Mouse (Mus musculus): ENCODE results near the gene Tusc2. TPM values are rescaled to one million over a fixed set of nuclear protein-coding genes. Genes with fewer than 3 reads are reported as not detected.
A peak's percentile ranks its signal among the peaks of the same experiment; 100 is the strongest.

Tusc2 gene
- polyA plus RNA-seq, 1 experiment: 97.6 TPM

- DNase-seq (ENCODE audit: low read depth): no peak
- TF ChIP-seq CTCF (IDR thresholded peaks at IDR 0.05; ENCODE audit: borderline replicate concordance, extremely low read depth, insufficient read depth, insufficient read length) (no peak), POLR2A (IDR thresholded peaks at IDR 0.05; ENCODE audit: borderline replicate concordance, extremely low read depth, insufficient read depth, insufficient read length, poor library complexity, severe bottlenecking) (no peak)
Observed at GRCm38 (mm10) chr9:107607653-107608245, 44.7 kb downstream of the Tusc2 start.

- TF ChIP-seq CTCF (IDR thresholded peaks at IDR 0.05; ENCODE audit: borderline replicate concordance, extremely low read depth, insufficient read depth, insufficient read length) (no peak), POLR2A (IDR thresholded peaks at IDR 0.05; ENCODE audit: borderline replicate concordance, extremely low read depth, insufficient read depth, insufficient read length, poor library complexity, severe bottlenecking) (no peak)
- DNase-seq (ENCODE audit: low read depth): peak; percentile 46
Observed at GRCm38 (mm10) chr9:107608741-107609432, 45.8 kb downstream of the Tusc2 start, which contains the start of gene Sema3b. TSS of gene Sema3b (minus strand) at chr9:107609229.

- DNase-seq (ENCODE audit: low read depth): no peak
- TF ChIP-seq CTCF (IDR thresholded peaks at IDR 0.05; ENCODE audit: borderline replicate concordance, extremely low read depth, insufficient read depth, insufficient read length) (no peak), POLR2A (IDR thresholded peaks at IDR 0.05; ENCODE audit: borderline replicate concordance, extremely low read depth, insufficient read depth, insufficient read length, poor library complexity, severe bottlenecking) (no peak)
Observed at GRCm38 (mm10) chr9:107609433-107609830, 46.4 kb downstream of the Tusc2 start.

- DNase-seq (ENCODE audit: low read depth): peak; percentile 40
- TF ChIP-seq POLR2A (IDR thresholded peaks at IDR 0.05; ENCODE audit: borderline replicate concordance, extremely low read depth, insufficient read depth, insufficient read length, poor library complexity, severe bottlenecking) (no peak), CTCF (IDR thresholded peaks at IDR 0.05; ENCODE audit: borderline replicate concordance, extremely low read depth, insufficient read depth, insufficient read length) (no peak)
Observed at GRCm38 (mm10) chr9:107611456-107612190, 48.6 kb downstream of the Tusc2 start.

- peak; percentile 99 for DNase-seq (ENCODE audit: low read depth)
- TF ChIP-seq CTCF (IDR thresholded peaks at IDR 0.05; ENCODE audit: borderline replicate concordance, extremely low read depth, insufficient read depth, insufficient read length): peak; percentile 97
- TF ChIP-seq POLR2A (IDR thresholded peaks at IDR 0.05; ENCODE audit: borderline replicate concordance, extremely low read depth, insufficient read depth, insufficient read length, poor library complexity, severe bottlenecking): peak; percentile 58; the same call in 1 of the 2 replicates
Observed at GRCm38 (mm10) chr9:107612191-107612944, 49.3 kb downstream of the Tusc2 start.

- TF ChIP-seq POLR2A (IDR thresholded peaks at IDR 0.05; ENCODE audit: borderline replicate concordance, extremely low read depth, insufficient read depth, insufficient read length, poor library complexity, severe bottlenecking) (no peak), CTCF (IDR thresholded peaks at IDR 0.05; ENCODE audit: borderline replicate concordance, extremely low read depth, insufficient read depth, insufficient read length) (peak; percentile 22; the same call in 1 of the 2 replicates)
- peak; percentile 73 for DNase-seq (ENCODE audit: low read depth)
Observed at GRCm38 (mm10) chr9:107612945-107613569, 50.0 kb downstream of the Tusc2 start.

- TF ChIP-seq CTCF (IDR thresholded peaks at IDR 0.05; ENCODE audit: borderline replicate concordance, extremely low read depth, insufficient read depth, insufficient read length): no peak
- TF ChIP-seq POLR2A (IDR thresholded peaks at IDR 0.05; ENCODE audit: borderline replicate concordance, extremely low read depth, insufficient read depth, insufficient read length, poor library complexity, severe bottlenecking): no peak
- no peak for DNase-seq (ENCODE audit: low read depth)
Observed at GRCm38 (mm10) chr9:107615035-107615434, 52.0 kb downstream of the Tusc2 start.

Other genes starting within 250 kb of the Tusc2 start
- 29.5 and 35.9 TPM in 2 replicates for gene Hemk1, start 224.9 kb upstream of the Tusc2 start, polyA plus RNA-seq (2012; rRNA removed)
- 6.2 and 8.6 TPM in 2 replicates for gene 6430571L13Rik, start 222.7 kb upstream of the Tusc2 start, polyA plus RNA-seq (2012; rRNA removed)
- gene Cacna2d2, start 163.6 kb upstream of the Tusc2 start, polyA plus RNA-seq (2012; rRNA removed): 105 and 143 TPM in 2 replicates
- 37.3 and 42.1 TPM in 2 replicates for gene Tmem115, start 29.3 kb upstream of the Tusc2 start, polyA plus RNA-seq (2012; rRNA removed)
- 34.3 and 45.7 TPM in 2 replicates for gene Cyb561d2, start 21.1 kb upstream of the Tusc2 start, polyA plus RNA-seq (2012; rRNA removed)
- gene Nprl2, start 21.0 kb upstream of the Tusc2 start, polyA plus RNA-seq (2012; rRNA removed): 74.5 and 109 TPM in 2 replicates
- gene Zmynd10, start 16.0 kb upstream of the Tusc2 start, polyA plus RNA-seq (2012; rRNA removed): 7.4 and 8.4 TPM in 2 replicates
- 31.5 and 34.2 TPM in 2 replicates for gene Rassf1, start 11.7 kb upstream of the Tusc2 start, polyA plus RNA-seq (2012; rRNA removed)
- 50.6 and 55.4 TPM in 2 replicates for gene Hyal2, start 4.7 kb downstream of the Tusc2 start, polyA plus RNA-seq (2012; rRNA removed)
- 3.3 and 5.6 TPM in 2 replicates for gene Hyal1, start 13.7 kb downstream of the Tusc2 start, polyA plus RNA-seq (2012; rRNA removed)
- gene Naa80, start 15.6 kb downstream of the Tusc2 start, polyA plus RNA-seq (2012; rRNA removed): 28.8 and 32.4 TPM in 2 replicates
- 1.2 and 1.6 TPM in 2 replicates for gene Hyal3, start 17.6 kb downstream of the Tusc2 start, polyA plus RNA-seq (2012; rRNA removed)
- 21.4 and 29.6 TPM in 2 replicates for gene Ifrd2, start 24.4 kb downstream of the Tusc2 start, polyA plus RNA-seq (2012; rRNA removed)
- gene Sema3b, start 46.0 kb downstream of the Tusc2 start, polyA plus RNA-seq (2012; rRNA removed): 3.9 and 6.7 TPM in 2 replicates
- gene Gnai2, start 72.1 kb downstream of the Tusc2 start, polyA plus RNA-seq (2012; rRNA removed): 488 and 561 TPM in 2 replicates
- gene Slc38a3, start 106.3 kb downstream of the Tusc2 start, polyA plus RNA-seq (2012; rRNA removed): 79.7 and 82.3 TPM in 2 replicates
- 0.39 and 0.48 TPM in 2 replicates for gene Gnat1, start 116.5 kb downstream of the Tusc2 start, polyA plus RNA-seq (2012; rRNA removed)
- 163 and 176 TPM in 2 replicates for gene Sema3f, start 147.2 kb downstream of the Tusc2 start, polyA plus RNA-seq (2012; rRNA removed)
- gene Rbm5, start 207.7 kb downstream of the Tusc2 start, polyA plus RNA-seq (2012; rRNA removed): 183 and 228 TPM in 2 replicates

All from brain, embryonic 14.5 days (tissue).